Mouse (Mus musculus) ES-CJ7 (cell line): Measurements from ENCODE around the gene Neil1.

Source experiments
- DNase-seq: peaks from one replicate; pipeline ENCODE4 v3.0.0; 2011; ENCODE audit warnings: low read depth, low spot score

Neil1 gene

DNA sequence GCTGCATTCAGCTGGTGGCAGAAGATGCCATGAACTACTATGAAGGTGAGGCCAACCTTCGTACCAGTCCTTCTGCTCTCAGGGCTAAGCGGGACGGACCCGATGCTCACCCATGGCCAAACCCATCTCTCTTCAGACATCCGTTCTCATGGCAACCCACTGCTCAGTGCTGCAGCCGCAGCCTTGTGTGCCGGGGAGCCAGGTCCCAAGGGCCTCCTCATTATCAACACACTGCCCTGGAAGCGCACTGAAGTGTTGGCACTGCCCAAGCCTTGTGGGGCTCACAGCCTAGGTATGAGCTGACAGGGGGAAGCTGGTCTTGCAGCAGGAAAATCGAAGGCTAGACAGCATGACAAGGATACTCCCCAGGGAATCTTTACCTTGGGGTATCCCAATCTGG lies 9.0 kb downstream of the Neil1 start:
- no peak for DNase-seq

DNA sequence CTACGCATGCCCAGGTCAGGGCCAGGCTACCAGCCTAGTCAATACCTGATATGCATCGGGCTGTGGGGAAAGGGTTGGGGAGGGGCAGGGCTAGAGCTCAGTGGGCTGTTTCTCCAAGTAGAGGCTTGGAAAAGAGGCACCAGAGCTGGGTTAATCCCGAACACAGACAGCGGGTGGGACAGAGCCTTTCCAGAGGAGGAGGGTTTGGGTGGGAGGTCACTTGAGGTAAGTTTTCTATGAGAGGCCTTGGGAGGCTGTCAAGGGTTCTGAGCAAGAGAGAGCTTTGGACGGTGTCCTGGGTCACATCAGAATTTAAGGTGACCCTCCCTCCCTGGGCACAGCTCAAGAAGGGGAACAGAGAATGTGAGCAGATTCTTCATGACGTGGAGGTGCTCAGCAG lies 9.6 kb downstream of the Neil1 start:
- no peak for DNase-seq

DNA sequence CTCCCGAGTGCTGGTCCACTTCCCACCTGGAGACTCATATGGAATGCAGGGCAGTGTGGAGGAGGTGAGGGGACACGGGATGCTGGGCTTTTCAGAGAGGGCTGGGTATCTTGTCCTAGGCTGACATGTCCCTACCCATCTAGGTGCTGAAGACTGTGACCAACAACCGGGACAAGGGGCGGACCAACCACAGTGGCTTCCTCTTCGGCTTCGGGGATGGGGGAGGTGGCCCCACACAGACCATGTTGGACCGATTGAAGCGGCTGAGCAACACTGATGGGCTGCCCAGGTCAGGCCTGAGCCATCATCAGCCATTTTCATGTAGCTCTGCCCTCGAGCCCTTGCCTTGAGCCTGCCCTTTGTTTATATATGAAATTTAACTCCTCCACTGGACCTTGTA lies 10.3 kb downstream of the Neil1 start:
- DNase-seq, result no peak

DNA sequence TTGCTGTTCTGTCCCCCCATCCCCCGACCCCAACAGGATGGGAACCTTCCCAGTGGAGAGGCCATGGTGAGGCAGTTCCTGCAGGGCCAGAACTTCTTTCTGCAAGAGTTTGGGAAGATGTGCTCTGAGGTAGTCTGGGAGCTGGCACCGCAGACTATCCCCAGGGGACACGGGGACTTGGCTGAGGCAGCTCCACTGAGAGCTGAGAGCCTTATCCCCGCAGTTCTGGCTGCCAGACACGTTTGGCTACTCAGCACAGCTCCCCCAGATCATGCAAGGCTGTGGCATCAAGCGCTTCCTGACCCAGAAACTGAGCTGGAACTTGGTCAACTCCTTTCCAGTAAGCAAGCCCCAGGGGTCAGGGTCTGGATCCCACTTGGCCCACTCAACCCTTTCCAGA lies 10.9 kb downstream of the Neil1 start:
- DNase-seq, result no peak

DNA sequence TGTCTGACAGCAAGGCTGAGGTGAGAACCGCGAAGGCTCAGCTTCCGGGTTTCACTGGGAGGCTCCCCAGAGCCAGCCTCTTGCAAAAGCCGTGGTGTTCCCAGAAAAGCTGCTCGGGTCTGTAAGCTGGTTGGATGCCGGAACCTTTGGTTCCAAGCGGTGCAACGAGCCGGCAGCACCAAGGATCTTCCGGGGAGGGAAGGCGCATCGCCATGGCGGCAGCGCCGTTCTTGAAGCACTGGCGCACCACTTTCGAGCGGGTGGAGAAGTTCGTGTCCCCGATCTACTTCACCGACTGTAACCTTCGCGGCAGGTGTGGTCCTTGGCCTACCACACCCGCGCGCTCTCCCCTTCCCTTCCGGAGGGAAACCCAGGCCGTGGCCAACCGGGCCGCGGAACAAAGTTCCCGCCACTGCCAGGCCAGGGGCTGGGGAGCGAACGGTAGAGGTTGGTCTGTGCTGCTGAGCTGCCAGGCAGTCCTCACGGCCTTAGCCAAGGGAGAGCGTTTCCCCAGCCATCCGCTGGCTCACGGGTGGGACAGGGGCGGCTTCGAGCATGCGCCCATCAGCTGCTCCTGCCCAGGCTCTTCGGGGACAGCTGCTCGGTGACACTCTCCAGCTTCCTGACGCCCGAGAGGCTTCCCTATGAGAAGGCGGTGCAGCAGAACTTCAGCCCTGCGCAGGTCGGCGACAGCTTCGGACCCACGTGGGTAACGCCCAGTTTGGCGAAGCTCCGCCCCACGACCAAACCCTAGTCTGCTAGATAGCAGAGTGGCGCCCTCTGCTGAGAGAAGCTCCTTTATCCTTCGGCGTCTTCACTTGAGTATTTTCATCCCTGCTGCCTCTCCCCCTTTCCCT lies 17.3 kb downstream of the Neil1 start, which contains the start of gene Man2c1:
TSS of gene Man2c1 (plus strand) at position 114 of the 857 bp plus-strand sequence.
- peak; percentile 97 for DNase-seq

DNA sequence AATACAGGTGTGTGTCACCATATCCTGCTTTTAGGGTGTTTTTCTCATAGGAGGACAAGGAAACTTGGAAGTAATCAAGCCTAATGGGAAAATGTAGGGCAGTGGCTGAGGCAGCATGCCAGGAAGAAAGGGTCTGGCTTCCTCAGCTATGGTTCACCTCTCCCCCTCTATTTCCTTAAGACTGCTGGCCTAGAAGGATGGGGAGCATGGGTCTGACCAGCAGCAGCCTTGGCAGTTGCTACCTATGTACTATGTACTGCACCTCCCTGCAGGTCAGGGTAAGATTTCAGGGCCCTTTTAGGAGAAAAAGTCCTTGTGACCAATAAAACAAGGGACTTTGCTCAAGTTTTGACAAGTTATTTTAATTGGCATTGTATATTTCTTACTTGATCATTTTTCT lies 18.5 kb downstream of the Neil1 start:
- DNase-seq, result no peak

DNA sequence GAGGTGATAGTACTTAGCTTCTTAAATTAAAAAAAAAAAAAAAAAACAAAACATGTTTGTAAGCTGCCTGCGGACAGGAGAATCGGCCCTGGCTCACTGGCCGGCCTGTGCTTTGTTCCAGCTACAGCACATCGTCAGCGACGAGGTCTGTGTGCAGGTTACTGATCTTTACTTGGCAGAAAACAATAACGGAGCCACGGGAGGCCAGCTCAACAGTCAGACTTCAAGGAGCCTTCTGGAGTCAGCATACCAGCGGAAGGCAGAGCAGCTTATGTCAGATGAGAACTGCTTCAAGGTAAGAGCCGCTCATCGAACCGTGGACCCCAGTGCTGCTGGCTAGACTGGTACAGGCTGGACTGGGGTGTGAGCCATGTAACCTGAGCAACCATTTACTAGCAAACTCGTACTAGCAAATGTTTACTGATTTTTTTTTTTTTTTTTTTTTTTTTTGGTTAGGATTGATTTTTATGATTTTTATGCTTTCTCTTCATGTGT lies 30.8 kb downstream of the Neil1 start:
- peak; percentile 45 for DNase-seq
